Mouse (Mus musculus): ENCODE data around the gene Gm20388.

DNA sequence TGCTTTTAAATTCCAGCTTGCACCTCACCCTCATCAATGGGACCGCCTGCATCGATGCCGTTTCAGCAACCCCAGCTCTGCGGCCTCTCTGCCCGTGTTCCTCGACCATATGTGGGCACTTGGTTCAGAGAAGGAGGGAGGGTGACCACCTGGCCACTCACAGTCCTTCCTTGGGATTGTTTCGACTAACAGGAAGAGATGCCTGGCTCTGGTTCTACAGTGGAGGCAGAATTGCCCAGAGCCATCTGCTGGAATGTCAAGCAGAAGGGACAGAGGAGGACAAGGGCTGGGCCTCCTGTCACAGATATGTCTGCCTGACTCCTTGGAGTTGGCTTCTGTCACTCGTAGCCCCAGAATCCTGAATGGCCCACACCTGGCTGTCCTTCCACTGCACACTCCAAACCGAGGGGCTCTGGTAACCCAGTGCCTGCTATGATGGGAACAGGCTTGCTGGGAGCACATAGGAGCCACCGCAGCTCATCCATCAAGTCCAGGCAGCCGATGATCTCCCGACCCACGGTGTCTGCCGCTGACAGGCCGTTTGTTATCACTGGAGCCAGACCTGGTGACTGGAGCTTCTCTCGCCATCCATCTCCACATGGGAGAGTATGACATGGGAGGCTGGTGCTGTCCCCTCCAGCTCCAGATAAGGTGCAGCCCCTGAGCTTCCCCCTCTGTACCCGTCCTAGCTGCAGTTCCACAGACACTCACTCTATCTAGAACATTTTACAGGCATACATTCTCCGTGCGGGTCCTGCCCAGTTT lies 2774.6 kb downstream of the Gm20388 start:
- no peak for TF ChIP-seq CTCF (IDR thresholded peaks at IDR 0.05; ENCODE audit: low read depth)
- no peak for TF ChIP-seq EP300 (IDR thresholded peaks at IDR 0.05; ENCODE audit: low read depth)
